Mouse (Mus musculus): ENCODE results near the gene Gm3629.
"Not testable (repeated sequence)": the region's sequence is repeated elsewhere in the genome, so short reads cannot be mapped to it uniquely, and the experiment has no call there.

Gm3629 gene

GRCm38 (mm10) chr14:6590513-6590912, at the start of gene Gm3629:
Gm3629 (minus strand) TSS chr14:6590613.
- DNase-seq (ENCODE audit: low spot score in 2 of 2) = not testable (repeated sequence)

GRCm38 (mm10) chr14:6622318-6622717, 31.9 kb upstream of the Gm3629 start, which contains the start of gene Gm3460:
Gm3460 (minus strand) TSS chr14:6622418.
- DNase-seq (ENCODE audit: low spot score in 2 of 2) = not testable (repeated sequence)

- peak in 1 of 2 experiments; percentile 0 for DNase-seq (ENCODE audit: low spot score in 2 of 2)
These were observed 16.0 kb upstream of the Gm3629 start for GRCm38 (mm10) chr14:6606436-6606835.

GRCm38 (mm10) chr14:6605004-6605403, 14.6 kb upstream of the Gm3629 start:
- not testable (repeated sequence) for DNase-seq (ENCODE audit: low spot score in 2 of 2)

- DNase-seq (ENCODE audit: low spot score in 2 of 2) = not testable (repeated sequence)
These were observed 14.1 kb upstream of the Gm3629 start for GRCm38 (mm10) chr14:6604551-6604950.

- DNase-seq (ENCODE audit: low spot score in 2 of 2) = not testable (repeated sequence)
These were observed 53.2 kb downstream of the Gm3629 start, which contains the start of gene Gm8356 for GRCm38 (mm10) chr14:6537190-6537589. Gm8356 (minus strand) TSS chr14:6537290.

All from natural killer cell, adult 2 months (primary cell).